Comparison of ENCODE assay signal across 15 mouse cellular contexts in the genomic region with DNA sequence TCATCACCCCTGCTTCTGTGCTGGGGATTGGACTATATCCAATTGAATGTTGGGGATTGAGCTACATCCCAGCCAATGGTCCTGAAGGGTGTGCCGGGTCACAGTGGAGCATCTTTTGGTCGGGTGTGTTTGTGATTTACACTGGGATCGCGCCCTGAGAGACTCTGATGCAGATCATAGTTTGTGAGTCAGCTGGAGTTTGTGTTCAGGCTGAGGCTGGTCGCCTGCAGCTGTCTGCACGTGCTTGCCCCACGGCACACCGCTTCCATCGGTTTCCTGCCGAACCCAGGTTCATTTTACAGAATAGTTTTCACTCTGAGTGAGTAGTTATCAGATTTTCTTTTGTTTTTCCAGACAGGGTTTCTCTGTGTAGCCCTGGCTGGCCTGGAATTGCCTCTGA. TPM values are rescaled to one million over a fixed set of nuclear protein-coding genes. Genes with fewer than 3 reads are reported as not detected.
DNase-seq lines count a peak whose midpoint lies in the region; ATAC-seq and TF ChIP-seq lines count a peak whose summit lies in the region.
"Had no signal": no experiment of that assay in that cellular context is flagged by ENCODE, and none has a peak within 500 bp of the region (broad histone marks: within the 10 kb centered on the region; RNA-seq: fewer than 3 reads in every experiment).

No protein-coding gene starts in this region.

- no peak overlapping the region for H3K9ac ChIP-seq in heart, embryonic 11.5 days (ENCODE audit: low read depth, low read length)
- H3K9ac ChIP-seq in heart, postnatal 0 days (replicated peaks; ENCODE audit: low read depth, low read length), result no peak overlapping the region
- H3K9ac ChIP-seq: lung, embryonic 14.5 days; neural tube, embryonic 12.5 days had no signal

- peaks cover 92% of the 10 kb centered on the region for H3K4me1 ChIP-seq in heart, embryonic 11.5 days (ENCODE audit: control insufficient read depth, insufficient read depth, low read length)
- H3K4me1 ChIP-seq in heart, postnatal 0 days (ENCODE audit: control insufficient read depth, insufficient read depth), result peaks cover 88% of the 10 kb centered on the region

- no peak for DNase-seq in heart, adult 8-10 months (ENCODE audit: low spot score)
- peak; percentile 44 for DNase-seq in thymus, postnatal 0 days (ENCODE audit: low spot score)
- DNase-seq in thymus, postnatal 36 days, result no peak
- no peak for DNase-seq in heart, postnatal 0 days (ENCODE audit: low spot score)
- DNase-seq in thymus, postnatal 4 days, result peak; percentile 49
- DNase-seq in layer of hippocampus, adult 18-20 months (ENCODE audit: low spot score in 2 of 2), result no peak
- DNase-seq in adrenal gland, postnatal 36 days, result no peak
- DNase-seq: cerebellum, adult 11 months; kidney, adult 18-20 months; kidney, postnatal 25 days; lung, embryonic 14.5 days had no signal

- H3K27me3 ChIP-seq in heart, embryonic 11.5 days (ENCODE audit: control insufficient read depth, insufficient read depth, low read length), result no peaks in the 10 kb centered on the region
- no peaks in the 10 kb centered on the region for H3K27me3 ChIP-seq in heart, postnatal 0 days (ENCODE audit: control insufficient read depth, insufficient read depth, low read length)
- H3K27me3 ChIP-seq: neural tube, embryonic 12.5 days had no signal

- no peak for TF ChIP-seq CTCF in heart, postnatal 0 days (IDR thresholded peaks at IDR 0.05; ENCODE audit: low read depth)

- WGBS in heart, embryonic 11.5 days (ENCODE audit: insufficient replicate concordance), result 56% methylated on average over 10 of the region's 10 CpGs
- WGBS in heart, postnatal 0 days, result 46% methylated on average over 10 of the region's 10 CpGs

- no peaks in the 10 kb centered on the region for H3K36me3 ChIP-seq in heart, embryonic 11.5 days (ENCODE audit: control insufficient read depth, insufficient read depth, low read length)
- H3K36me3 ChIP-seq in heart, postnatal 0 days (replicated peaks; ENCODE audit: control insufficient read depth, insufficient read depth, low read length), result peaks cover 15% of the 10 kb centered on the region

- no peak for ATAC-seq in heart, embryonic 11.5 days (replicated peaks; ENCODE audit: insufficient number of reproducible peaks, low FRiP score, low TSS enrichment)
- ATAC-seq in heart, postnatal 0 days (ENCODE audit: insufficient read depth, low read depth), result no peak
- ATAC-seq: CD4-positive, CD25-positive, alpha-beta regulatory T cell, adult 4 months; midbrain, embryonic 16.5 days had no signal

- no peak overlapping the region for H3K4me2 ChIP-seq in heart, embryonic 11.5 days
- H3K4me2 ChIP-seq in heart, postnatal 0 days (ENCODE audit: low read depth, low read length), result peak overlapping the region; percentile 31; the same call in 1 of the 2 replicates
- H3K4me2 ChIP-seq: lung, embryonic 14.5 days; neural tube, embryonic 12.5 days had no signal

- H3K27ac ChIP-seq in heart, embryonic 11.5 days (ENCODE audit: low read depth, low read length), result peak overlapping the region; percentile 52; the same call in 1 of the 2 replicates
- H3K27ac ChIP-seq in heart, postnatal 0 days (ENCODE audit: low read depth), result peak overlapping the region; percentile 58; the same call in 1 of the 2 replicates
- H3K27ac ChIP-seq: neural tube, embryonic 12.5 days had no signal

- H3K4me3 ChIP-seq in heart, embryonic 11.5 days (ENCODE audit: low read depth, low read length), result no peak overlapping the region
- H3K4me3 ChIP-seq in heart, postnatal 0 days (ENCODE audit: low read depth, low read length), result no peak overlapping the region
- H3K4me3 ChIP-seq: neural tube, embryonic 12.5 days had no signal

- no peaks in the 10 kb centered on the region for H3K9me3 ChIP-seq in heart, embryonic 11.5 days (replicated peaks; ENCODE audit: control insufficient read depth, low read length)
- no peaks in the 10 kb centered on the region for H3K9me3 ChIP-seq in heart, postnatal 0 days (replicated peaks; ENCODE audit: control insufficient read depth, low read length)
- H3K9me3 ChIP-seq: neural tube, embryonic 12.5 days had no signal

- TF ChIP-seq EP300 in heart, postnatal 0 days (IDR thresholded peaks at IDR 0.05; ENCODE audit: low read depth), result no peak

RNA-seq across cellular contexts. Expression of a gene that starts 9.6 kb away (rescaled TPM):
- 32.6 and 39.4 TPM in 2 replicates for polyA plus RNA-seq in heart, embryonic 11.5 days (2014; fragmentation: Nextera tagmentation; extraction: Ambion mirVana)
- 10 to 100 TPM; 61.1 to 74.3 (median 69.2) TPM for total RNA-seq in heart, adult 8-10 months (2022)
- polyA plus RNA-seq in thymus, postnatal 0 days (2015; fragmentation: Nextera tagmentation; extraction: Ambion mirVana), result 35.9 and 37.7 TPM in 2 replicates
- total RNA-seq in heart, postnatal 0 days (2014; rRNA removed; ENCODE audit: low replicate concordance), result 62.1 and 71.6 TPM in 2 replicates
- polyA plus RNA-seq in heart, postnatal 0 days (2015; fragmentation: Nextera tagmentation; extraction: Ambion mirVana), result 36.4 and 38.0 TPM in 2 replicates
- 100 to 1,000 TPM; 235 to 245 TPM for total RNA-seq in layer of hippocampus, adult 18-20 months (2021)
- 100 to 1,000 TPM; 132 to 163 TPM for total RNA-seq in adrenal gland, postnatal 36 days (2021)

Comparison
In these comparisons a context has a peak if more than half of its experiments do, and no peak if none do; other contexts are left out.
1. DNase-seq: peak in thymus, postnatal 0 days (single experiment) and thymus, postnatal 4 days (single experiment); none in heart, adult 8-10 months (single experiment), thymus, postnatal 36 days (0 of 2), heart, postnatal 0 days (single experiment), layer of hippocampus, adult 18-20 months (0 of 2) and adrenal gland, postnatal 36 days (0 of 2).